Mouse (Mus musculus) CH12.LX (cell line): Measurements from ENCODE around the gene Dnal4. TPM values are rescaled to one million over a fixed set of nuclear protein-coding genes. Genes with fewer than 3 reads are reported as not detected.

Experiments
- DNase-seq: peaks from one replicate; pipeline ENCODE4 v3.0.0-alpha.2; 2013; ENCODE audit errors: extremely low read depth
- H3K27ac ChIP-seq: 2 replicates; pipeline ENCODE4 v1.5.1; 2012; ENCODE audit warnings: low read depth, mild to moderate bottlenecking, control low read depth, moderate library complexity; ENCODE audit not compliant: insufficient read depth
- H3K27me3 ChIP-seq: replicated peaks from 2 replicates; pipeline ENCODE3; 2012; ENCODE audit warnings: inconsistent platforms
- H3K36me3 ChIP-seq, 2 experiments: replicated peaks in 1 of 2; 2 replicates each; pipeline versions ENCODE3 to v1.6.1; 2012; ENCODE audit warnings: inconsistent platforms in 1 of 2, low read length in 1 of 2, mild to moderate bottlenecking in 1 of 2, mixed read lengths in 1 of 2, moderate library complexity in 1 of 2; ENCODE audit not compliant: control insufficient read depth in 1 of 2, insufficient read depth in 1 of 2
- H3K4me1 ChIP-seq, 2 experiments: 2 replicates each; pipeline ENCODE4 v1.6.1; 2012; ENCODE audit warnings: inconsistent platforms in 1 of 2, moderate library complexity in 1 of 2; ENCODE audit not compliant: insufficient read depth in 2 of 2, control insufficient read depth in 1 of 2
- H3K4me2 ChIP-seq: 2 replicates; pipeline ENCODE4 v1.6.1; 2012; ENCODE audit warnings: low read depth, mild to moderate bottlenecking, control low read depth; ENCODE audit not compliant: poor library complexity, insufficient read depth, severe bottlenecking
- H3K4me3 ChIP-seq, 3 experiments: fragments of 150-350 bp in 1 of 3; sonication (generic) in 1 of 3; replicated peaks in 1 of 3; 2 replicates each; pipeline versions ENCODE3 to v1.5.1; 2011 to 2012; ENCODE audit warnings: low read depth in 2 of 3, low read length in 2 of 3, mild to moderate bottlenecking in 2 of 3, moderate library complexity in 2 of 3, control low read depth in 1 of 3, improper control_type of control experiment in 1 of 3, inconsistent platforms in 1 of 3, mixed read lengths in 1 of 3; ENCODE audit not compliant: poor library complexity in 1 of 3
- H3K79me2 ChIP-seq: replicated peaks from 2 replicates; pipeline ENCODE4 v1.6.1; 2012; ENCODE audit warnings: mild to moderate bottlenecking, moderate library complexity; ENCODE audit not compliant: control insufficient read depth, poor library complexity, insufficient read depth, severe bottlenecking; ENCODE audit errors: extremely low read depth
- H3K9ac ChIP-seq: 2 replicates; pipeline ENCODE4 v1.6.1; 2012; ENCODE audit warnings: low read depth, mild to moderate bottlenecking, control low read depth, moderate library complexity; ENCODE audit not compliant: insufficient read depth
- H3K9me3 ChIP-seq: replicated peaks from 2 replicates; pipeline ENCODE3; 2012; ENCODE audit warnings: low read length, inconsistent platforms, mixed read lengths
- CHD1 ChIP-seq: IDR thresholded peaks from 2 replicates; pipeline ENCODE4 v1.6.1; 2012; ENCODE audit warnings: low read depth, low read length, improper control_type of control experiment, inconsistent platforms
- CHD2 ChIP-seq: IDR thresholded peaks from 2 replicates; pipeline ENCODE4 v1.6.1; 2011; ENCODE audit warnings: low read length, improper control_type of control experiment
- CTCF ChIP-seq, 2 experiments: IDR thresholded peaks in 1 of 2; conservative IDR thresholded peaks in 1 of 2; 2 replicates each; pipeline ENCODE4 v1.5.1; 2011 to 2012; ENCODE audit warnings: low read depth in 2 of 2, low read length in 2 of 2, improper control_type of control experiment in 1 of 2, inconsistent platforms in 1 of 2, mild to moderate bottlenecking in 1 of 2, moderate library complexity in 1 of 2
- GABPA ChIP-seq: IDR thresholded peaks from 2 replicates; pipeline ENCODE4 v1.6.1; 2012; ENCODE audit warnings: low read depth, low read length, improper control_type of control experiment, inconsistent platforms; ENCODE audit not compliant: insufficient replicate concordance
- HCFC1 ChIP-seq: IDR thresholded peaks from 2 replicates; pipeline ENCODE4 v1.6.1; 2012; ENCODE audit warnings: low read depth, mild to moderate bottlenecking, inconsistent platforms, low read length, improper control_type of control experiment
- KAT2A ChIP-seq: IDR thresholded peaks from 2 replicates; pipeline ENCODE4 v1.6.1; 2012; ENCODE audit warnings: low read length, improper control_type of control experiment, inconsistent platforms; ENCODE audit not compliant: insufficient replicate concordance
- MAFK ChIP-seq: IDR thresholded peaks from 2 replicates; pipeline ENCODE4 v1.6.1; 2011; ENCODE audit warnings: low read length, improper control_type of control experiment; ENCODE audit not compliant: insufficient replicate concordance
- MAZ ChIP-seq: IDR thresholded peaks from 2 replicates; pipeline ENCODE4 v1.6.1; 2012; ENCODE audit warnings: low read depth, mild to moderate bottlenecking, inconsistent platforms, low read length, improper control_type of control experiment, moderate library complexity
- MEF2A ChIP-seq: IDR thresholded peaks from 2 replicates; pipeline ENCODE4 v1.6.1; 2014; ENCODE audit warnings: low read depth, mild to moderate bottlenecking, inconsistent platforms, low read length, improper control_type of control experiment, borderline replicate concordance
- MXI1 ChIP-seq: IDR thresholded peaks from 2 replicates; pipeline ENCODE4 v1.6.1; 2011; ENCODE audit warnings: mild to moderate bottlenecking, low read depth, low read length, improper control_type of control experiment
- NELFE ChIP-seq: IDR thresholded peaks from 2 replicates; pipeline ENCODE4 v1.6.1; 2011; ENCODE audit warnings: low read depth, low read length, improper control_type of control experiment
- PAX5 ChIP-seq: IDR thresholded peaks from 2 replicates; pipeline ENCODE4 v1.6.1; 2012; ENCODE audit warnings: low read length, inconsistent platforms, mixed read lengths
- POLR2AphosphoS2 ChIP-seq: IDR thresholded peaks from 2 replicates; pipeline ENCODE4 v1.6.1; 2011; ENCODE audit warnings: low read depth, low read length, improper control_type of control experiment
- RAD21 ChIP-seq: IDR thresholded peaks from 2 replicates; pipeline ENCODE4 v1.6.1; 2011; ENCODE audit warnings: low read depth, mild to moderate bottlenecking, low read length, improper control_type of control experiment, moderate library complexity
- TBP ChIP-seq: conservative IDR thresholded peaks from 2 replicates; pipeline ENCODE4 v1.6.1; 2011; ENCODE audit warnings: low read depth, low read length, improper control_type of control experiment
- USF1 ChIP-seq: IDR thresholded peaks from 2 replicates; pipeline ENCODE4 v1.6.1; 2014; ENCODE audit warnings: low read depth, mild to moderate bottlenecking, inconsistent platforms, low read length, improper control_type of control experiment
- USF2 ChIP-seq: conservative IDR thresholded peaks from 2 replicates; pipeline ENCODE4 v1.6.1; 2011; ENCODE audit warnings: low read depth, low read length, improper control_type of control experiment
- ZC3H11A ChIP-seq: IDR thresholded peaks from 2 replicates; pipeline ENCODE4 v1.6.1; 2012; ENCODE audit warnings: low read depth, mild to moderate bottlenecking, inconsistent platforms, low read length, improper control_type of control experiment
- ZKSCAN1 ChIP-seq: IDR thresholded peaks from 2 replicates; pipeline ENCODE4 v1.6.1; 2012; ENCODE audit warnings: low read depth, inconsistent platforms, low read length, improper control_type of control experiment, borderline replicate concordance
- ZNF384 ChIP-seq: IDR thresholded peaks from 2 replicates; pipeline ENCODE4 v1.6.1; 2012; ENCODE audit warnings: low read depth, low read length, improper control_type of control experiment, inconsistent platforms
- dilution Hi-C: fragments of 300-500 bp; cut with MboI; formaldehyde crosslinking; loops from 2 replicates; pipeline ENCODE4 v1.14.3; 2020; ENCODE audit warnings: low sequenced_read_pairs; ENCODE audit not compliant: extremely low pct_unique_long_range_greater_than_20kb, extremely low pct_ligation_motif_present
- in situ Hi-C: fragments of 300-500 bp; cut with MboI; formaldehyde crosslinking; loops from 3 replicates; pipeline ENCODE4 v1.14.3; 2019; ENCODE audit warnings: low sequenced_read_pairs, low pct_ligation_motif_present, low pct_unique_long_range_greater_than_20kb, mixed read lengths
- polyA plus RNA-seq: library from polyadenylated mRNA; unstranded; fragments of >175 nt; gene quantifications from 2 replicates; pipeline ENCODE4 v1.2.1, GENCODE M21; 2012; ENCODE audit warnings: low read depth; ENCODE audit not compliant: insufficient read length
- total RNA-seq, 2 experiments: library from RNA; depleted of rRNA; stranded (reverse); fragments of 300-350 nt in 1 of 2; fragments of >200 nt in 1 of 2; gene quantifications; 2 replicates each; pipeline ENCODE4 v1.2.3; 2012 to 2014

Dnal4 gene
- total and polyA plus RNA-seq, 3 experiments: 11.7 to 20.9 (median 18.5) TPM

GRCm38 (mm10) chr15:79767327-79767961 is 10.2 kb downstream of the Dnal4 start:
- TF ChIP-seq TBP: no peak
- no peak for TF ChIP-seq GABPA
- no peak for TF ChIP-seq USF1
- no peak for TF ChIP-seq ZKSCAN1
- no peak for TF ChIP-seq CTCF (conservative IDR thresholded peaks at IDR 0.05 in 1 of 2, IDR thresholded peaks at IDR 0.05 in 1 of 2; ENCODE audit: low read depth in 2 of 2, low read length in 2 of 2)
- TF ChIP-seq PAX5: no peak
- no peak for TF ChIP-seq USF2
- TF ChIP-seq KAT2A: no peak
- TF ChIP-seq POLR2AphosphoS2: no peak
- TF ChIP-seq MEF2A: no peak
- TF ChIP-seq NELFE: no peak
- no peak for TF ChIP-seq HCFC1
- no peak for TF ChIP-seq ZC3H11A
- H3K4me3 ChIP-seq: no peak overlapping the region
- no peak for DNase-seq
- no peaks in the 10 kb centered on the region for H3K79me2 ChIP-seq
- in situ Hi-C loops (no loop called here), dilution Hi-C loops (no loop called here)
- no peak overlapping the region for H3K4me2 ChIP-seq
- no peak overlapping the region for H3K9ac ChIP-seq
- no peaks in the 10 kb centered on the region for H3K9me3 ChIP-seq
- peaks cover 7 to 18% of the 10 kb centered on the region in 2 experiments; a peak in 3 of 4 replicates for H3K4me1 ChIP-seq
- no peaks in the 10 kb centered on the region for H3K27me3 ChIP-seq
- no peak overlapping the region for H3K27ac ChIP-seq
- H3K36me3 ChIP-seq: peaks cover 1 to 41% of the 10 kb centered on the region in 2 experiments

DNA sequence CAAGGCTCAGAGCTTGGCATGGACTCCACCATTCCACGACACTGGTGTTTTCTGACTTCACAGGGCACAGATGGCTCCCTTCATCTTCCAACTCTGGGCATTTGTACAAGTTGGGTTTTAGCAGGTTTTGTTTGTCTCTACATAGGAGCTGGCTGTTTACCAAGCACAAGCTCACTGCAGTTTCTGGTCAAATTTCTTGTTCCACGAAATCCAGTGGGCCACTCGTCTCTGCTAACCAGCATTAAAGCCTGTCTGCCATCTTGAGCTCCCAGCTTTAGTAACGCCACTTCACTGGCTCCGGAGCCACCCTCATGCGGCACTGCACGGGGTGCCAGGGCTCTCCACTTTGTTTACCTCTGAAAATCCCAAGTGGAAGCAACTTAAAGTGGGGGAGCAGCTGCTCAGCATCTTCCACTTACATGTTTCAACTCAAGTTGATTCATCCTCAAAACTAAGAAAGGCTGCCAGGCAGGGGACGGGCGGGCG is 11.0 kb downstream of the Dnal4 start:
- Histone ChIP-seq H3K4me3 (no peak overlapping the region), H3K27me3 (no peaks in the 10 kb centered on the region), H3K9me3 (no peaks in the 10 kb centered on the region), H3K4me2 (no peak overlapping the region)
- TF ChIP-seq RAD21 (no peak), CHD2 (no peak), MAFK (no peak), CHD1 (no peak), MAZ (no peak), KAT2A (no peak), ZNF384 (no peak), MEF2A (no peak), MXI1 (no peak)
- TF ChIP-seq, all 38 proteins: peak for 0
- Histone ChIP-seq H3K9ac (no peak overlapping the region), H3K27ac (no peak overlapping the region), H3K4me1 (peaks cover 7 to 18% of the 10 kb centered on the region in 2 experiments; a peak in 3 of 4 replicates), H3K79me2 (no peaks in the 10 kb centered on the region), H3K36me3 (peaks cover 6 to 49% of the 10 kb centered on the region in 2 experiments)
- dilution Hi-C loops: no loop called here
- in situ Hi-C loops: no loop called here
- DNase-seq: no peak
